Mouse (Mus musculus) cerebellum, adult 9-11 months (tissue): ENCODE results near the gene Drg1.
"Not testable (repeated sequence)": the region's sequence is repeated elsewhere in the genome, so short reads cannot be mapped to it uniquely, and the experiment has no call there.

Experiments
- DNase-seq: peaks from one replicate; pipeline ENCODE4 v3.0.0; 2022

Drg1 gene

DNA sequence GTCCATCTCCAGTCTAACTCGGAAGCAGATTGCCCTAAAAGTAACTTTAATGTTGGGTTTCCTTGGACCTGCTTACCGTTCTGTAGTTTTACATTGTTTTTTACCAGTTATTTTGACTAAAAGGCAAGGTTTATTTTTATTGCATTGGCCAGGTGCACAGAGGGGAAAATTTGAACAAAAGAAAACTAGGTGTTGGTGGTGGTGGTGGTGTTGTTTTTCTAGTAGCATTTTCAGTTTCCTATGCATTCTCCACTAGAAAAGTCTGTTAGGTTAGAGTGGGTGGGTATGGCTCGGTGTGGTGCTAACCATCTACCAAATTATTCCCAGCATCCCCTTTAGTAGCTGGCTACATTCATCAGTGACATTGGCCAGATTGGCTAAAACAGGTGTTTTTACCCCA lies 59.4 kb downstream of the Drg1 start:
- DNase-seq, result no peak

DNA sequence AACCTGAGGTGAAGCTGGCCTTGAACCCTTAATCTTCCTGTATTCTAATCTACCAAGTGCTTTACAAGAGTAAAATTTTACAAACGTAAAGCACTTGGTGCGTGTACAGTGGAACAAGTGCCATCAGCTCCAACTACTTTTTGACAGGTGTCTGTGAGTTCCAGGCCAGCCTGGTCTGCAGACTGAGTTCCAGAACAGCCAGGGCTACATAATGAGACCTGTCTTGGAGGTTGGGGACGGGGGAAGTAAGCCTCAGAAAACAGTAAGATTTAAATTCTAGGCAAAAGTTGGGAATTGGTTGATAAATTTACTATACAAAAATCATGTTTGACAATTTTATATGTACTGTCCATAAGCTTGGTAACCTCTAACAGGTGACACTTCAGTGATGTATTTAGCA lies 61.0 kb downstream of the Drg1 start:
- DNase-seq, result no peak

GRCm38 (mm10) chr11:3203771-3204170 lies 62.4 kb downstream of the Drg1 start:
- no peak for DNase-seq

DNA sequence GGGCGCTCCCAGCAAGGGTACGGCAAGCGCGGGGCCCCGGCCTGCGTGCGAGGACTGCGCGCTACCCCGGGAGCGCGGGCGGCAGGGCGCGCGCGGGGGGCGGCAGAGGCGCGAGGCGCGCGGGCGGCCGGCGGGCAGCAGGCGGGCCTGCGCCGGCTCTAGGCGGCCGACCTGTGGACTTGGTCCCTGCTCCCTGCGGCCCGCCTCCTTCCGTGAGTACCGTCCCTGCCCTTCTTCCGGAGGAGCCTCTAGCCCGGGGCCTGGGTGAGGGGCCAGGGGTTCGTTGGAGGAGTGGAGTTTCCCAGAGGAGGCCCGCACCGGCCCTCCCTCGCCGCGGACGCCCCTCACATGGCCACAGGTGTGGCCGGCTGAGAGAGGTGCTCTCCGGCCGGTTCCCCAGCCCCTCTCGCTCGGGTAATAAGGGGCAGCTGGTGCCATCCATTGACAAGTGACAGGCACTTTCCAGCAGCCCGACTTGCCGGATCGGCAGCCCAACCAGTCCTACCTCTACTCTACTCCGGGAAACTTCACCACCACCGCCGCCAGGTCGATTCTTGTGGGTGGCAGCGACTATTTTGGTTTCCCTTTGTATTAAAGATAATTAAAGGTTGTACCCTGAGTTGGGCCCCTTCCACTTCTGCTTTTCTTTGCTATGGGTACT lies 63.3 kb downstream of the Drg1 start:
- DNase-seq, result peak; percentile 80

DNA sequence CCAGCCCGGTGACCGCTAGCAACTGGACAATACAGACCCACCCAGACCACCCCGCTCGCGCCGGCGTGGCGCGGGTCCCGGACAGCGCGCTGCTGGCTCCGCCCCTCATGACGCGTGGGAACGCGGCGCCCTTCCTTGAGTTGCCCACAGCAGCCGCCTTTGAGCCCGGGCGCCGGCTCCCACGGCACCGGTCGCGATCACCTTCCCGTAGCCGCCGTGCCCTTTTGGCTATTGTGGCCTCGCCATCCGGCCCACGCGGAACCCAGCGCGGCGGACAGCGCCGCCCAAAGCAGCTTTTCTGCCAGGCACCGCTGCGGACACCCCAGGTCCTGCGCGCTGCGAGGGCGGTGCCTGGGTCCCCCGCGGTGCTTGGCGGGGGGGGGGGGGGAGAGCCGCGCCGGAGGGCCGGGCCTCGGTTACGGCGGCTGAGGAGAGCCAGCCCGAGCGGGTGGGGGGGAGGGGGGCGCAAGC lies 63.9 kb downstream of the Drg1 start, which contains the start of gene Eif4enif1:
Gene Eif4enif1, plus strand, starts transcription at position 162 of the 471 bp plus-strand sequence.
- DNase-seq, result peak; percentile 93

DNA sequence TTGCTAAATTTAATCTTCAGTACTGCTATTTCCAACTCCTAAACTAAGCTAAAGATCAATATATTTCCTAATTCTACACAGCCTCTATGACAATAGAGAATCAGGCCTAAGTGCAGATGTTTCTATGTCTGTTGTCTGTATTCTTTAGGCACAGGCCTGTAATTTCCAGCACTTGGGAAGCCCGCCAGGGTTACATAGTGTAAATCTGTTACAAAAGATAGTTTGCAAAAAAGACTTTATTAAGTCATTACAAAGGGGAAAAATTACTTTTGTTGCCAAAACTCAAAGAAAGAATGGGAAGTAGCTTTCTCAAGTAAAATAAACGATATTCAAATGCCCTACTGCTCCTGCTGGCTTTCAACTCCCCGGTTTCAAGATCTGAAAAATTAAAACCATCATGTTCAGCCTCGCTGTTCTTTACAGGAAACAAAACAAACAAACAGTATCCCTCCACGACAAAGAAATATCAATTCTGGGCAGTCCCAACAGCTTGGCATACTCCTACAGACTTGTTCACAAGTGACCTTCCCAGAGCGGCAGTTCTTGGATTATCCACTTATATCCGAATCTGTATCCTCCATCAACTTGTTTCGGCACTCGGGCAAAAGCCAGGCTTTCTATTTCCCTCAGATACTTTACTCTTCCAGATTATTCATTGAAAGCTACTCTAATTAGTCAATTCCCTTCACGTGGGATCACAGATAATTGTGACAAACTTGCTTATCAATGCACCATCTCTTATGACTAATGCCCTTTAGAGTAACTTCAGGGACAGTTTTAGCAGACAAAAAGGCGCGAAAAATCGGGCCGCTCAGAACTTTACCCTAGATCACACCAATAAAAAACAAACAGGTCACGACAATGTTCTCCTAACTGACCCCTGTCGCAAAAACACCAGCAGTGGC lies 64.6 kb downstream of the Drg1 start:
- peak; percentile 61 for DNase-seq

DNA sequence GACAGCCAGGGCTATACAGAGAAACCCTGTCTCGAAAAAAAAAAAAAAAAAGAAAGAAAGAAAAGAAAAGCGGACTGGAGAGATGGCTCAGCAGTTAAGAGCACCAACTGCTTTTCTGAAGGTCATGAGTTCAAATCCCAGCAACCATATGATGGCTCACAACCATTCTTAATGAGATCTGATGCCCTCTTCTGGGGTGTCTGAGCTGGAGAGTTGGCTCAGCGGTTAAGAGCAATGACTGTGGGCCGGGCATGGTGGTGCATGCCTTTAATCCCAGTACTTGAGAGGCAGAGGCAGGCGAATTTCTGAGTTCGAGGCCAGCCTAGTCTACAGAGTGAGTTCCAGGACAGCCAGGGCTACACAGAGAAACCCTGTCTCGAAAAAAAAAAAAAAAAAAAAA lies 65.6 kb downstream of the Drg1 start:
- peak; percentile 45 for DNase-seq

DNA sequence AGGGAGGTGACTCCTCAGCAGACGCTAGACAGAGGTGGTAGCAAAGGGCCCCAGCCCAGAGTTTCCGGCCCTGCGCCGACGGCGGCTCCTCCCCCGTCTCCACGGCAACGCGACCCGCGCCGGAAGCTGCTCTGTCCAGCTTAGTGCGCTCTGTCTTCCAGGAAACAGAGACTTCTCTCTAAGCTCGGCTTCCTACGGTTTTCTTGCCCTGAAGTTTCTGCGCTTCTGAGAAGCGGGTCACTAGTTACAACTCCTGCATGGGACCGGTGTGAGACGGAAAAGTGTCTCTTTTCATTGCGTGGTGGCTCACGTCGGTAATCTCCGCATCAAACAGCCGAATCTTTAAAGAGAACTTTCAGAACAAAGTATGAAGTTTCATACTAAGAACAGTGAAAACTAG lies 72.9 kb downstream of the Drg1 start, which contains the start of gene Sfi1:
Gene Sfi1, minus strand, starts transcription at position 101 of the 400 bp plus-strand sequence.
- DNase-seq, result no peak

DNA sequence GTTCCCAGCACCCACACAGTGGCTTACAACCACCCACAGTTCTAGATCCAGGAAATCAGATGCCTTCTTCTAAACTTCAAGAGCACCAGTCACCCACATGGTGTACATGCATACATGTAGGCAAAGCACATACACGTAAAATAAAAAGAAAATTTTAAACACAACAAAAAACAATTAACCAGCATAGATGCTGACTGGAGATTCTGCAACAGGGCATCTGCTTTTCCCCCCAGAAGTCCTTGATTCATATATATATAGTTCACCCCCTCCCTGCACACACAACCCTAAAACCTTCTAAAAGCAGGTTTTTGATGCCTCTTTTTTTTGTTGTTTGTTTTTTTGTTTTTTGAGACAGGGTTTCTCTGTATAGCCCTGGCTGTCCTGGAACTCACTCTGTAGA lies 83.5 kb downstream of the Drg1 start:
- not testable (repeated sequence) for DNase-seq

DNA sequence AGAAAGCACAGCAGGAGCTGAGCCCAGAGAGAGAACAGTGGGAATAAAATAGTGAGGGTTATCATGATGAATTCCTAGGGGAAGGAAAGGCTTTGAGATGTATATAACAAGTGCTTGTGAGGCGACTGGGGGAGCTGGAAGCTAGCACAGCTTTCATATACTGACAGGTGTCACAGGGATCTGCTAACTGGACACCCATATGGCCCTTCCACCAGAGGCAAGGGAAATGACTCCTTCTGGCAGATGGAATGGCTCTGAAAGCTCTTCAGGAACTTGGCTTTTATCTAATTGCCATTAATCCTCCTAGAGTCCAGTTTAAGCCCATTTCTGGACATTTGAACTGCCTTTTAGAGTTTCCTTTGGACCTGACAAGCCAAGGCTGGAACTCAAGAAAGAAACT lies 84.2 kb downstream of the Drg1 start:
- not testable (repeated sequence) for DNase-seq

GRCm38 (mm10) chr11:3181250-3181649 lies 85.0 kb downstream of the Drg1 start:
- DNase-seq, result peak; percentile 58

- not testable (repeated sequence) for DNase-seq
Measured at GRCm38 (mm10) chr11:3180510-3181160, 85.6 kb downstream of the Drg1 start.

GRCm38 (mm10) chr11:3179726-3180092 lies 86.5 kb downstream of the Drg1 start:
- not testable (repeated sequence) for DNase-seq

DNA sequence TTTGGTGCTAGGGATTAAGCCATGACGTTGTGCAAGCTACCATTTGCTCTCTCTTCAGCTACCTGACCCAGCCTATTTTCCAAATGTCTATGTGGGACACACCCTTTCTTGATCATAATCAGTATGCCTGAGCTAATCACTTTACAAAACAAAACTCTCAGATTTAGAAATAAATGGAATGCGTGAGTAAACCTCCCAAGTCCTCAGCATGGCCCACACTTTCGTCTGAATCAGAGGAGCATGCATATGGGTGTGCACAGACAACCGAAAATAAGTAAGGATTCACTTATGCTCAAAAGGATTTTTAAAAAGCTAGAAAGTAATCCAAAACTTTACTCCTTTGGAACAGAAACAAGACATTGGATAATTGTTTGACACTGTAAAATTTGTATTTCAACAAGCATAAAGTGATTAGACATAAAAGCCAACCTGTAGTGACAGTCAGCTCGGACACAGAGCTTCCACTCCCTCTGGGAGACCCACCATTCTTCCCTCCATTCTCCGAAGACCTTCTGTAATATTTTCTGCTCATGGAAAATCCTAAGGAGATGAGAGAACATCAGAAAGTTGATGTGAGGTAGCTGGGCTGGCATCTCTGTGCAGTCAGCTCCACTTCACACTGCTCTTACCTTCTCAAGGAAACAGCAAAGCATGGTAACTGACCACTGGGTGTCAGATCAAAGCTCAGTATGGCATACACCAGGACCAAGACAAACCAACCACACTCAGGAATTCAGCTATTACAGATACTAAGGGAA lies 87.1 kb downstream of the Drg1 start:
- not testable (repeated sequence) for DNase-seq

- peak; percentile 56 for DNase-seq
Measured at GRCm38 (mm10) chr11:3173425-3174318, 92.5 kb downstream of the Drg1 start.

- DNase-seq, result not testable (repeated sequence)
Measured at GRCm38 (mm10) chr11:3172526-3172925, 93.7 kb downstream of the Drg1 start.

- not testable (repeated sequence) for DNase-seq
Measured at GRCm38 (mm10) chr11:3171931-3172330, 94.3 kb downstream of the Drg1 start.

DNA sequence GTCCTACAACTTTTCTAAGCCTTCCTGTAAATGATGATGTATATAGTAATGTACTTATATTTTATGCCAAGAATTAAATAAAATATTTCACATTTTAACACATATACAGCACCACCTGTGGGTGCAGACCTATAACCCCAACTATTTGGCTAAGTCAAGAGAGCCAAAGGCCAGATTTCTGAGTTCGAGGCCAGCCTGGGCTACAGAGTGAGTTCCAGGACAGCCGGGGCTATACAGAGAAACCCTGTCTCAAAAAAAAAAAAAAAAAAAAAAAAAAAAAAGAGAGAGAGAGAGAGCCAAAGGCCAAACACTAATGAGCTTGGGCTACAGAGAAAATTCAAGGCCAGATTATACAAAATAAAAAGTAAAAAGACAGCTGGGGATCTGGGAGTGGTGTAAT lies 97.2 kb downstream of the Drg1 start:
- not testable (repeated sequence) for DNase-seq

DNA sequence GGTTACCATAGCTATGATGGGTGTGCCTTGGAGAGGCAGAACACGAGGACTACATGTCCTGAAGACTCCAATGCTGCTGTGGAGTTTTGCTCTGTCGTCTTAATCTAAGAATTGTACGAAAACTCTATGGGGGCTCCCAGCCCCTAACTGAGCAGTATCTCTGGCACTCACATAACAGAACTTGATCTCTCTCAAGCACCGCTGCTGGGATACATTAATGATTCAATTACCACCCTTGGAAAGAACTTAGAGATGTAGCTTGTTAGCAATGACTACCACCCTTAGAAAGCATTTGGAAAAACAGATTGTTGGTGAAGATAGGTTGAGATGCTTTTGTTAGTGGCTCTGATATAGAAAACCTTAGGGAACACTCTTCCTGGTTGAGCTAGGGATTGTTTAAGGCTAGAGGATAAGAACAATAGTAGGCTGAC lies 98.6 kb downstream of the Drg1 start:
- not testable (repeated sequence) for DNase-seq

DNA sequence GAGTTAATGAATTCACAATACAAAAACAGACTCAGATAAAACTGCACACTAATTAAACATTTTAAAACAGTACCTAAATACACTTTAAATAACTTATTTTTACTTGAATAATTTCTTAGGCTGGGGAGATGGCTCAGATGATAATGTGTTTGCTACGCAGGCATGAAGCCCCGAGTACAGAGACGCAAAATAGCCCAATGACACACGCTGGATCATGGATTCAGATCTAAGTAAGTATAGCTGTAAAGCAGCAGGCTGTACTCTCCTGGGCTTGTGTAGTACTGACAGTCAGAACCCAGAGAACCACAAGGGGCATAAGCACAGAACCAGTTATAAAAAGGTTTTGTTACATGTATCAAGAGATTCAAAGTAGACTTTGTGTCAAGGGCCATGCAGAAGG lies 99.1 kb downstream of the Drg1 start:
- not testable (repeated sequence) for DNase-seq

GRCm38 (mm10) chr11:3166321-3166720 lies 99.9 kb downstream of the Drg1 start:
- not testable (repeated sequence) for DNase-seq
